Mouse (Mus musculus): Measurements from ENCODE around the gene Gm17660. TPM values are rescaled to one million over a fixed set of nuclear protein-coding genes. Genes with fewer than 3 reads are reported as not detected.

Gm17660 gene
- total RNA-seq, 1 experiment from 2014 or later = not detected

DNA sequence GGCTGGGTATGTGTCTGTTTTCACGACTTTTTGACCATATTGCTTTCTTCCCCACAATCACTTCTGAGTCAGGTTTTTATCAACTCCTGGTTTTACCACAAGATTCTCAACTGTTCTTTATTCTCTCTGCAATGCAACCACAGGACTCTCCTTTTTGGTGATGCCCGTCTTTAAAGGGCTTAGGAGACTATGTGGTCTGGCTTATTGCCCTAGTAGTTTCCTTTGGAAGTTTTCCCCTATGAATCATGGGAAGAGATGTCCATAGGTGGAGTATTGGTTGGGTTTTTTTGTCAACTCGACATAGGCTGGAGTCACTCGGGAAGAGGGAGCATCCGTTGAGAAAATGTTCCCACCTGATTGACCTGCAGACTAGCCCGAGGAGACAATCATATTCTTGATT is 3.3 kb upstream of the Gm17660 start:
- no peak for DNase-seq

DNA sequence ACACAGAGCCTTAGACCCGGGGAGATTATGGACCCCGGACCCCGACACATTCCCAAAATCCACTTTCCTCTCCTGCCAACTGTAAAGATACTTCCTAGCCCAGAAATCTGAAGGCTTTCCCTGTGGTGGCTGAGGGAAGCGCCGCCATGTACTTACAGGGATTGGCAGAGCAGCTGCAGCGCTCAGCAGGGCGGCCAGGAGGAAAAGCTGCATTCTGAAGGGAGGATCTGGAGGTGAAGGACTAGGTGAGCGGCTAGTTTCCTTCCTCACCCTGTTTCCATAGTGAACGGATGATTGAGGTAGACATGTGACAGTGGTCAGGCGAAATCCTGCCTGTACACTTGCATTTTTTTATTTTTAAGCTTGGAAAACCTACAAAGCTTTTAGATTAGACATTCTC is 1.0 kb downstream of the Gm17660 start:
- DNase-seq = no peak

DNA sequence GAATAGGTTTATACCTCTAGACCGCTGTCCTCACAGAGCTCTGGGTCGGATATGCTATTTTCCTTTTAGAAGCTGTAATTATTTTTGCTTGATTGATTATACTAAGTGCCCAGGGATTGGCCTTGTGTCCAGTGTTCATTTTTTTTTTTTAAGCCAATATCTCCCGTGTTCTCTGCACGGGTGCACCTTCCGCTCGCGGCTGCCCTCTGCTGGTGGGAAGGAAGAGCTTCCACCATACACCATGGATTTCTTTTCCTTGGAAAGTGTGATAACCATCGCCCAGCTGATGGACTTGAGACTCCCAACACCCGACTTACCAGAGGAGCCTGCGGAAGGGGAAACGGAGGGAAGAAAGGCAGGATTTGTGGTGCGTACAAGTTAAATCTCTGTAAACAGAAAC is 3.0 kb downstream of the Gm17660 start:
- DNase-seq = peak; percentile 77

DNA sequence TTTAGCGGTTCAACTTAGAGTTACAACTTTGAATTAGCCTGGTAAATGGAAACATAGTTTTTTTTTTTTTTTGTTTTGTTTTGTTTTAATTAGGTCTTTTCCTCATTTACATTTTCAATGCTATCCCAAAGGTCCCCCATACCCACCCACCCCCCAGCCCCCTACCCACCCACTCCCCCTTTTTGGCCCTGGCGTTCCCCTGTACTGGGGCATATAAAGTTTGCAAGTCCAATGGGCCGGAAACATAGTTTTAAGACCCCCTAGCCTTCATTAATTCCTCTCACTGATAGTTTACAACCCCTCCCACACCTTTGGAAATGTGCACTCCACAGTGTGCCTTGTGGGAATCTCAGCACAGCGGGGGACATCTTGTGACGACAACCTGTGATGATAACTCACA is 3.8 kb downstream of the Gm17660 start:
- no peak for DNase-seq

DNA sequence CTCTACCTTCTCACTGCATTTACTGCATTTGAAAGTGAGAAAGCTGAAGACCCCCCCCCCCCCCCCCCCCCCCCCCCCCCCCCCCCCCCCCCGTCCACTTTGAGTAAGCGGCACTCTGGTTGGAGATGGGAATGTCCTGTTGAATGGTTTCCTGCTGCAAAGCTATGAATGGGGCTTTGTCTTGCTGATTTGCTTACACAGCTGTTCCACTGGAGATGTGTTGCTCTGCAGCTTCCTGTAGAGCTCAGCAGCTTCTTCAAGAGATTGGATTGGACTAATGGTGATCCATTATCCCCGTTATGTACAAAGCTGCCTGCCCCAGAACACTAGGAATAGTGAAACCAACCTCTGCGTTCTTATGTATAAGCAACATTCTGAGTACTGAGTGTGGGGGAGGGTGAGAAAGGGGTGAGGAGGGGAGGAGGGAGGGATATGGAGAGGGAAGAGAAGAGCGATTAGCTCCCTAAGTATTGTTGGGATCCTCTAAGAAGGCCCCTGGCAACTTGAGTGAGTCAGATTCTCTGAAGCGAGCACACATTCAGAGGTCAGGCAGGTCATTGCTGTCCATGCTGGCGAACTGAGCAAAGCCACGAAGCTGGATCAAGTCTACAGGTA is 5.0 kb downstream of the Gm17660 start:
- no peak for DNase-seq

DNA sequence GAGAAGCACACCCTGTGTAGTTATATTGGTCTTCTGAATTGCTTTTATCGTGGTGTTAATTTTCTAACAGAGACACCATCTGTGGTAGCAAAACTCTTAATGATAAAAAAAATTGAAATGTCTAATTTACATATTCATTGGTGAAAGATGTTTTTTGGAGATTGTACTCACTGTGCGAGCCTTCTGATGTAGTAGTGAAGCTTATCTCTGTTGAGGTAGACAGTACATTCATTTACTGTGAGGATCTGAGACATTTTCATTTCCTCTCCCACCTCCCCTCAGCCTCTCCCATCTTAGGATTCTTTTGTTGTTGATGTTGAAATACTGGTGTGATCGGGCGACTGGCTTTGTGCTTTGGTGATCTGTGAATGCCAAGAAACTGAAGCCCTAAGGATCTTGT is 6.4 kb downstream of the Gm17660 start:
- no peak for DNase-seq

DNA sequence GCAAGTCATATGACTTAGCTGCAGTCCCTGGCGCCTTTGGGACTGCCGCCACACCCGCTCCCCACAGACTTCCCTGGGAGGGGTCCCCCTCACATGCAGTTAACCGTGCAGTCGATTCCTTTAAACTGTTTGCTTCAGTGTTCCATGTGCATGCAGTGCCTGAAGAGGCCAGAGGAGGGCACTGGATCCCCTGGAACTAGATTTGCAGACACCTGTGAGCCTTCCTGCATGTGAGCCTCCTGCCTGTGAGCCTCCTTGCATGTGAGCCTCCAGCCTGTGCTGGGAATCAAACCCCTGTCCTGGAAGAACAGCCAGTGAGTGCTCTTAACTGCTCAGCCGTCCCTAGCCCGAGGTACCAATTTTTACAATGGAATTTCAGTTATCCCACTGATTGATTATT is 8.7 kb downstream of the Gm17660 start:
- peak; percentile 8 for DNase-seq

DNA sequence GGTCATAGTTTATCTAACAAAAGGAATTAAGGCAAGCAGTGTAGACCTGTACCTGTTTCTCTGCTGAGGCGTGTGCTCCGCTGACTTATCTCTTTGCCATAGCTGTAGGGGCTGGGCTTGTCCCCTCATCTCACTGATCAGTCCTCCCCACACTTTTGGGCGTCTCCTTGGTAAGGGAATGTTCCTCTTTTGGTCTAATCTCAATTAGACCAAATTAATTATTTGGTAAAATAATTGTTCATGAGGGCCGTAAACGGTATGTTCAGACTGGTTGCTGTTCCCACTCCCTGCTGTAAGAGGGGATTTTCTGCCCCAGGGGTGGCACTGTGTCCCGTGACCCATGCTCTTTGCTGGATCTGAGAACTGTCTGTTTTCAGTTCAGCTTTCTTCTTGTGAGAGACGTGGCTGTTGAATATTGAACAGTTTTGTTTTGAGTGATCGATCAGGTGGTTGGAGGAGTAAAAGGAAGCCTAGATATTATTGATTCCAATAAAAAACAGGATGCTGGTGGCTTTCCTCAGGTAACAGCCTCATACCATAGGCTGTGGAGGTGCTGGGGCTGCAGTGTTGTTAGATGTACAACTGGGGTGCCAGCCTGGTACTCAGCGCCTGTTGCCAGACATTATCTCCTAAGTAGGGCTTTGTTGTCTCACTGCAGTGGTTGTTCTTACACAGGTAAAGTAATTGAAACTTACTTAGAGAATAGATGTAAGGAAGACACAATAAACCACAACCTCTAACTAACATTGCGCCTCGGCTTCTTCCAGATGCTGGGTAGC is 14.4 kb downstream of the Gm17660 start:
- no peak for DNase-seq

DNA sequence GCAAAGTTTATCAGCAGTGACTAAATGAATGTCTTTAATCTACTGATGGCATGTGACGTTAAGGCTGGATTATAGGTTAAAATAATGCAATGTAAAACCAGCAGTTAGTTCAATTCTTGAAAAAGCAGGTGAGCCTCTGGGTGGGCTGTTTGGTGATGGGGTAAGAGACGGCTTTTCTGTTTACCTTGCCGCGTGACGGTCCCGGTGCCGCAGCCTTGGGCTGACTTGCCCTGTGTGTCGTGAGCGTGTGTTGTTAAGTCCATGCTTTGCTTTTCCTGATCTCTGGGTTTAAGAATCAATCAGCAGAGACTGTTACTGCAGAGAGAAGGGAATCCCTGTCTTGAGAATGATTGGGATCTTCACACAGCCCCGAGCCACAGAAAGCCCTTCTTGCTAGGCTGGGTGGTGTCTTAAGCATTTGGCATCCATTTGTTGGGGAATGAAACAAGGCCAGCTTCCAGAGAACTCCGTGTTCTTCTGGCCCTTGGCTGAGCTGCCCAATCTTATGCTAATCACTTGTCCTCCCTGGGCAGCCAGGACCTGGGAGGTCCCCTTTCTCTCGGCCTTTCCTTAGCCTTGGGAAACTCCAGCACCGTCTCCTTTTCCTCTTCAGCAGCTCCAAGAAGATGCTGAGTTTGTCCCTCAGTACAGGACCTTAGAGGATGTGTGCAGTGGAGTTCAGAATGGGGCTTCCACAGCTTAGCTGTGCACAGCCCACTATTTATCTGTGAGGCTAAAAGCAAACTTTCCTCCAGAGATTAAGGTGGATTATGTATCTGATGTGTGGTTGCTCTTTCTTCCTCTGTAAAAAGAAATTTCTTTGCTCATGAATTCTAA is 15.3 kb downstream of the Gm17660 start:
- no peak for DNase-seq

DNA sequence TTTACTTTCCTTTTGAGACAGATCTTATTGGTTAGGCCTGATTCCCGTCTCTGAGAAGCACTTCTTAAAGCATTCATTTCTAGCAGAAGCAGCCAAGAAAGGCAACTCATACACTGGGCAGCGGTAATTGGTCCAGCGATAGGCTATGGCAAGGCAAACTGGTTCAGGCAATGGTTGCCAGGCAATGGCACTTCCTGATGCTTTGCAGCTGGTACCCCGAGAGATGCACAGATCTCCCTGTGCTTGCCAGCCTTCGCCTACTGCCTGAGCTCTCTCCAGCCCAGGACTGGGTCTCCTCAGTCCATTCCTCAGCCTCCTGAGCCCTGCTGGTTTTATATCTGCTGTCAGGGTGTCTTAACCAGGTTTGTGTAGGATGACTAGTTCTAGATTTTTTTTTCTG is 17.0 kb downstream of the Gm17660 start:
- DNase-seq = no peak

DNA sequence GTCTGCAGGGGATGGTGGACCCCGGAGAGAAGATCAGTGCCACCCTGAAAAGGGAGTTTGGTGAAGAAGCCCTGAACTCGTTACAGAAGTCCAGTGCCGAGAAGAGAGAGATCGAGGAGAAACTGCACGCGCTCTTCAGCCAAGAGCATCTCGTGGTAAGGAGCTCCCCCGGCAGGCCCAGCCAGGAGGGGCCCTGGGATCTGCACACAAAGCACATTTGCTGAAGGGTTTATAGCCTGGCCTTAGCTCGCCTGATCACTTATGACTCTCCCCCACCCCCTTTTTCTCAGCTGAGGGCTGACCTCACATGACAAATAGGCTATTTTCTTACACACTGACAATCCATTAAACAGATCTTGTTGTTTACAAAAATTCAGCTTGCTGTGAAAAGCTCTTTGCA is 17.8 kb downstream of the Gm17660 start:
- DNase-seq = no peak

DNA sequence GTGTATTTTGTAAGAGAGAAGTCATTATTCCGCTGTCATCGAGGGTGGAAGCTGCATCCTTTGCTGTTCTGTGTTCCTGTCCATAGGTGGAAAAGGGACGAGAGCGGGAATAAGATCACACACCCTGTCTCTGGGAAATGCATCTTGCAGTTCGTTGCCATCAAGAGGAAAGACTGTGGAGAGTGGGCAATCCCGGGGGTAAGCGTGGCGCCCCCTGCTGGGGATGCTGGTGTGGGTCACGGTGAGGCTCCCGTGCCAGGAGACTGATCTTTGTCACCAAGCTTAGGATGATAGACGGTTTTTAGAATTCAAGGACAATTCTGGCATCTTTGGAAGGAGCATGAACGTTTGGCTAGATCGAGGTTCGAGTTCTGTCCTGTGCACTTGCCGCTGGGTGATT is 19.4 kb downstream of the Gm17660 start:
- peak; percentile 65 for DNase-seq

DNA sequence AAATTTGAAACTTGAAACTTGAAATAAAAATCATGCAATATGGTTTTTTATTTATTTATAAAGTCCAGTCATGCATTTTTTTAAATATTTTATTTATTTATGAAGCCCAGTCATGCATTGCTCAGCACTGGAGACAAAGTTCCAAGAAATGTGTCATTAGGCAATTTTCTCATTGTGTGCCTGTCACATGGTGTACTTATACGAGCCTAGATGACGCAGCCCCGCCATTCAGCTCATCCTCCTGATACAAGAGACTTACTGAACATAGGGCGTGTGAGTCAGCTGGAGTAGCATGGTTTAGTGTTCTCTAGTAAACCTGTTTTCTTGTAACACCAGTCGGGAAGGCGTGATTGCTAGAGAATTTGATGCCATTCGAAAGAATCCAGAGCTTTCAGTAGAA is 21.1 kb downstream of the Gm17660 start:
- peak; percentile 35 for DNase-seq

DNA sequence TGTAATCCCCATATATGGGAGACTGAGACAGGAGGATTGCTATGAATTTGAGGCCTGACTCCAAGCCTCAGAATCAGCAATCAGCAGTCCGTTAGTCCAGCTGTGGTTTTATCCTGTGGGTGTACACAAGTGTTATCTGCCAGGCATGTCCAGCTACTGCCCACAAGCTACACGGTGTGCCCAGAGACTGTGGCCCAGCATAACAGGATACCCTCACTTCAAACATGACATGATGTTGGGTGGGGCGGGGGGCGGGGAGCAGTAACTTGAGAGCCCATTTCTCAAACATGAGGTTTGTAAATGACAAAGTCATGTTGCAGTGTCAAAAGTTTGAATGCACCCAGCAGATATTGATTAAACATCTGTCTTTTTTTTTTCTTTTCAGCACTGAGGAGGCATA is 21.6 kb downstream of the Gm17660 start:
- DNase-seq = no peak

DNA sequence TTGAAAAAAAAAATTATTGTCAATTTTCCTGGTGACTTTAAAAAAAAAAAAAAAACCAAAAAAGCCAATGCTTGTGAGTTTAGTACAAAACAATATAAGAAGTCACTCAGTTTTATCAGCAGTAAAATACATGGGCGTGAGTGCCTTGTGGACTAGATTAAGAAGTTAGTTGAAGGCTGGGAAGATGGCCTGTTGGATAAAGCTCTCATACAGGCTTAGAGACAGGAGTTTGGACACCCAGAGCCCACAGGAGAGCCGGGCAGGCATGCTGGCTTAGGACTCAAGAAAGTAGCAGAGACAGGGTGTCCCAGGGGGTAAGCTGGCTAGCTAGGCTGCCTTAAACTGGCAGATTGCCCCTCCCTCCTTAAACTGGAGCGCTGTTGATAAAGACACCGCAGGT is 22.5 kb downstream of the Gm17660 start:
- no peak for DNase-seq

DNA sequence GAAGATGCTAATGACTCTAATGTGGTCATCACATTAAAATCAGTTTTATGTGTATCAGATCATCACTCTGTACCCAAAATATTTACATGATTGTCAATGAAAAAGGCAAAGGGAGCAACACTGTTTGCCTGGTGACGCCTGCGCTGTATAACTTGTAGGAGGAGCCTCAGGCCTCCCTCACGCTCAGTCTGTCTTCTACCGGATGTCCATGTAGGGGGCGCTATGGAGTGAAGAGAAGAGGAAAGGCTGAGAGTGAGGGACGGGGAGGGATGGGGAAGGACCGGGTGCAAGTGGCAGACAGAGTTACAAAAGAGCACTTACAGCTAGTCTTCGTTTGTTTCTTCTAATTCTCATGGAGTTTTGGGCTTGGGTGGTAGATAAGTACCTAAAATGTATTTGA is 24.5 kb downstream of the Gm17660 start:
- peak; percentile 9 for DNase-seq

DNA sequence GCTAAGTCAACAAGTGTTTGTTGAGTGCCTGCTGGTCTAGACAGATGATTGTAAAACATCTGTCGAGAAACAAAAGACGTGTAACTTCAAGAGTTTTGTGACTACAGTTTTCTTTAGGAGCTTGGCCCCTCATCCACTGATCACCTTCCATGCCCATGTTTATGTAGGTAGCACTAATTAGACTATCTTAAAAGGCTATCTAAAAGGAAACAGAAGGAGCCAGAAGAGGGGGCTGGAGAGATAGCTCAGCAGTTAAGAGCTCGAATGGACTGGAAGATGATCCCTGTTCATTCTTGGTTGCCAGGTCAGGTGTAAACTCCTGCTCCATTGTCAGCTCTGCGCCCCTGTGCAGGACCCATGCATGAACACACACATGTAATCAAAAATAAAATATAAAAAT is 29.3 kb downstream of the Gm17660 start:
- DNase-seq = no peak

DNA sequence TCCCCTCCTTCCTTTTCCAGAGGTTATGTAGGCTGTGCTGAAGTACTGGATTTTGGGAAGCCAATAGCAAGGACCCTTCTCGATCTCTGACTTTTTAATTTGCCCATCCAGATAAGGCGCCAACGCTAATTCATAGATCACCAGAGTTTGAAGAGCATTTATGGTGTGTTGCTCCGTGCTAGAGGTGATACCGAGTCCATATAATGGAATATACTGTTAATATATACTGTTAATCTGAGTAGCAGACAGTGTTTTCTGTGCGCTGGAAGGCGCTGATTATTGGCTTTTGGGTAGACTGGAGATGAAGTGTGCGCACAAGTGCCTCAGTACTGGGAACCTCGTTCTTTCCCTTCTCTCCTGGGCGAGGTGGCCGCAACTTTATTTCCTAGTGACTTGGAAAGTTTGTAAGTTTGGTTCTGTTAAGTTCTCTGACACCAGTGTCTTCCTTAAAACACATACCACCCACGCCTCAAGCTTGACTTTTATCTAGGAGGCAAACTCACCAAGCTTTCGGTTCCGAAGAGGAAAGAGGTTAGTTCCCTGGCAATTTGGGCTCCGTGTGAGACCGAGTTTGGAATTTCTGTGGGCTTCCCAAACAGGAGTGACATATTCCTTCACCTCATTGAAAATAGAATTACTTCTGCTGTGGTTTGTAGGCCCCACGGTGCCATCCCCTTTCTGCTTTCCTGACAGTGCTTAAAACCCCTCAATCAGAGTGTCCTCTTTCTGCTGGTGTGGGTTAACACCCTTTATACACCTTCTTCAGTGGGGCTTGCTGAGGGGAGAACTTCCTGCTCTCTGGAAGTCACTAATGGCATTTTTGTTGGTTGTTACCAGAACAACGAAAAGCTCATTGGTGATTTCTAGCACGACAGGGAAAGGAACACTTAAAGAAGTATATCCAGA is 30.0 kb downstream of the Gm17660 start:
- no peak for DNase-seq

DNA sequence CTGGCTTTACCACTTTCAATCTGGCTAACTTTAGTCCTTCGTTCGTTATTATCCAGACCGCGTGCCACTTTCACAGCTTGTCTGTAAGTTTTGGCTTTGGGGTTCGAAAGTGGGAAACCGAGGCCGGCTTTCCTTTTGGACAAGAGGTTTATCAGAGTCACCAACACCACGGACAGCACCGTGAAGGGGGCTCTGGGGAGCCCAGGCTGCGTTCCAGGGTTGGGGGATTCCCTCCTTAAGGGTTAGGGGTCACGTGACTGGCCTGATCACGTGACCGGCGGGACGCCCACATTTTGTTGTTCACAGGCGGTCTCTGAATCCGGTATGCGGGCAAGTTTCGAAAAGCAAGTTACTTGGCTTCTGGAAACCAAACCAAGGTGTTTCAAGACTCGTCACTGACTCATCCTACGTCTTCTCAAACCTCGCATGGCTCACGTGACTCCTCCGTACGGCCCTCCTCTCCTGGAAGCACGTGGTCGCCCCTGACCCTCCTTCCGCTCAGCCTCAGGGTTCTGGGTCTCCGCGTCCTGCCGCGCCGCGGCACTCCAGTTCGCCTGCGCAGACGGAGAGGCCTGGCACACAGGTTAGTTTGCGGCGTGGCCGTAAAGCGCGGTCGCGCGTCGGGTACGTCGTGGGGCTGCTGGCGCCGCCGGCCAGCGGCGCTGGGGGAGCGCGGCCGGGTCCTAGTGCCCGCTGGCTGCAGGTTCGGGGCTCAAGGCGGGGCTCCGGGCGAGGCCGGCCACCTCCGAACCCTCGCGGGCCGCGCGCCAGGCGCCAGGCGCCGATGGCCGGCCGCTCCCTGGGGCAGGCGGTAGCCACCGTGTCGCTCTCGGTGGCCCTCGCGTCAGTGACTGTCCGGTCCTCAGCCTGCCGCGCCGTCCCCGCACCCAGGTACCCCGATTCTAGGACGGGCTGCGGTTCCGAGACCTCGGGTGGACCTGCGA is 30.9 kb downstream of the Gm17660 start, which contains the start of gene Nudt9:
Nudt9 (plus strand) TSS at position 51 of the 944 bp plus-strand sequence.
- peak; percentile 96 for DNase-seq

DNA sequence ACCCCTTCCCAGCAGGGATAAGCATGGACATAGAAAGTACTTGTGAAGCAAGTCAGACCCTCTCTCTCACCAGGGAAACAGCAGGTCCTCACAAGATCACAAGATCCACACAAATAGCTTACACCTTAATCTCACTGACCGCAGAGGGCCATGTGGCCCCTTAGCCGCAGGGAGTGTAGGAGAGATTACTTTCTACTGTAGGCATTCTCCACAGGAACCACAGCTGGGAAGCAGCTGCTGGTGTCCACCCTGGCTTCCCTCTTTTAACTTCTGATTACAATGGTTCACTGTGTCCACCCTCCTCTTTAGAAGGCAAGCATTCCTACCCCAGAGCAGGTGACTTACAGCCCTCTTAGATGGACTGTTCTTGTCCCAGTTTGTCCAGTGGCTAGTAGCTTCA is 33.7 kb downstream of the Gm17660 start:
- DNase-seq = no peak

DNA sequence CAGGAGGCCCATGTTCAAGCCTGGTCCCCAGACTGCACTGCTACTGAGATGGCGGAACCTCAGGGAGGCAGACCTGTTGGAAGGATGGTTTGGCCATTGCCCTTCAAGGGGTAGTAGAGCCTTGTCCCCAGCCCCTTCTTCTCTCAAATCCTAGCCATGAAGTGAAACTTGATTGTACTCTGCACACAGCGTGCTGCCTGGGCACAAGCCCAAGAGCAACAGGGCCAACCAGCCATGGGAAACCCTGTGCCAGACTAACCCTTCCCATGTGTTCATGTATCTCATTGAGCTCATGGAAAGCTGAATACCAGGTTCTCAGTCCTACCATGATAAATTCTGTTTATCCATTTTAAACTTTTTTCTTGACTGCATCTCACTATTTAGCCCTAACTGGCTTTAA is 34.5 kb downstream of the Gm17660 start:
- DNase-seq = no peak
